Mouse (Mus musculus): ENCODE measurements around the gene Pank4.

- TF ChIP-seq CTCF (conservative IDR thresholded peaks at IDR 0.05; ENCODE audit: insufficient read depth, insufficient read length, low read depth, low read length) (no peak), POLR2A (IDR thresholded peaks at IDR 0.05; ENCODE audit: low read depth, low read length) (no peak)
These were observed 29.1 kb upstream of the Pank4 start for GRCm38 (mm10) chr4:154934800-154935199.
